Mouse (Mus musculus) stomach, embryonic 14.5 days (tissue): ENCODE data around the gene Bach1. TPM values are rescaled to one million over a fixed set of nuclear protein-coding genes. Genes with fewer than 3 reads are reported as not detected.

Experiments
- ATAC-seq: fragments of 200-750 bp; cut with Nextera tagmentation; 2 replicates; pipeline ENCODE4 v1.8.0; 2017; ENCODE audit warnings: low read depth, moderate TSS enrichment; ENCODE audit not compliant: insufficient number of reproducible peaks, insufficient read depth, low FRiP score
- H3K27ac ChIP-seq: fragments of 300-500 bp; sonication (generic); 2 replicates; pipeline ENCODE4 v1.5.1; 2014; ENCODE audit warnings: mild to moderate bottlenecking, low read length, moderate library complexity, mixed read lengths
- H3K27me3 ChIP-seq: fragments of 300-500 bp; sonication (generic); 2 replicates; pipeline ENCODE4 v1.6.1; 2014; ENCODE audit warnings: low read length, control low read depth, mixed read lengths; ENCODE audit not compliant: control insufficient read depth, insufficient read depth
- H3K36me3 ChIP-seq: fragments of 300-500 bp; sonication (generic); 2 replicates; pipeline ENCODE4 v1.6.1; 2014; ENCODE audit warnings: mild to moderate bottlenecking, control low read depth, low read length, moderate library complexity, mixed read lengths; ENCODE audit not compliant: control insufficient read depth, insufficient read depth
- H3K4me1 ChIP-seq: fragments of 300-500 bp; sonication (generic); 2 replicates; pipeline ENCODE4 v1.6.1; 2014; ENCODE audit warnings: low read length, control low read depth, mixed read lengths; ENCODE audit not compliant: control insufficient read depth, insufficient read depth
- H3K4me2 ChIP-seq: fragments of 300-500 bp; sonication (generic); replicated peaks from 2 replicates; pipeline ENCODE4 v1.6.1; 2014; ENCODE audit warnings: low read depth, low read length, control low read depth
- H3K4me3 ChIP-seq: fragments of 300-500 bp; sonication (generic); 2 replicates; pipeline ENCODE4 v1.5.1; 2014; ENCODE audit warnings: low read depth, low read length, control low read depth
- H3K9ac ChIP-seq: fragments of 300-500 bp; sonication (generic); replicated peaks from 2 replicates; pipeline ENCODE4 v1.6.1; 2014; ENCODE audit warnings: low read depth, mild to moderate bottlenecking, control low read depth, low read length, moderate library complexity, mixed read lengths
- H3K9me3 ChIP-seq: fragments of 300-500 bp; sonication (generic); 2 replicates; pipeline ENCODE4 v1.6.1; 2016; ENCODE audit warnings: low read depth, low read length, control low read depth; ENCODE audit not compliant: control insufficient read depth
- WGBS: fragments of 180-500 bp; shearing (Covaris S2); extraction: QIAGEN DNeasy Blood & Tissue Kit; methylation state at CpG from one replicate; pipeline ENCODE4 v1.1.7; 2014; 5-methylcytosine and 5-hydroxymethylcytosine counted together
- polyA plus RNA-seq: library from polyadenylated mRNA; unstranded; fragments of >200 nt; fragmentation: Nextera tagmentation; extraction: Ambion mirVana; gene quantifications from 2 replicates; pipeline ENCODE4 v1.2.1, GENCODE M21; 2014

Gene Bach1
- polyA plus RNA-seq, 1 experiment from 2014 or later, result 16.2 TPM

DNA sequence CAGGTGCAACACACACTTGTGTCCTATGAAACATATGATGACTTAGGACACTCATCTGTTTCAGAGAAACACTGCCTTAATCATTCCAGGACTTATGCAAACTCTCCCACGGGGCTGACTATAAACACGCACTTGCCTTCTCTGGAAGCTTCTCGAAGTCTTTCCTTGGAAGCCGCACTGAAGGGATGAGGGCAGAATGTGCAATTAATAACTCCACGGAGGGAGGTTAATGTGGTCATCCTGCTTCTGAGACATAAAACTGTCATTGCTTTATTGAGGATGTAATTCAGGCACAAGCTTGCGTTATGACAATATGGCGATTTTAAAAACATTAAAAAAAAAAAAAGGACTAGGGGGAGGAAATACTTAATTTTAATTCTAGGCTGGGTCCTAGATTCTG, 82.9 kb downstream of the Bach1 start:
- no peaks in the 10 kb centered on the region for H3K4me1 ChIP-seq
- H3K27ac ChIP-seq, result no peak overlapping the region
- 42% methylated on average over 7 of the region's 7 CpGs for WGBS
- H3K36me3 ChIP-seq, result no peaks in the 10 kb centered on the region
- no peak overlapping the region for H3K4me2 ChIP-seq
- no peaks in the 10 kb centered on the region for H3K9me3 ChIP-seq
- no peaks in the 10 kb centered on the region for H3K27me3 ChIP-seq
- H3K4me3 ChIP-seq, result no peak overlapping the region
- ATAC-seq, result no peak
- no peak overlapping the region for H3K9ac ChIP-seq

Other genes starting within 250 kb of the Bach1 start
- gene Usp16, start 244.2 kb upstream of the Bach1 start, polyA plus RNA-seq, result 44.5 and 53.5 TPM in 2 replicates
- gene Cct8, start 203.1 kb upstream of the Bach1 start, polyA plus RNA-seq, result 396 and 425 TPM in 2 replicates
- 0.39 and 0.66 TPM in 2 replicates for gene Map3k7cl, start 145.6 kb upstream of the Bach1 start, polyA plus RNA-seq